Mouse (Mus musculus): Measurements from ENCODE around the gene Clmp.
"Not testable (repeated sequence)": the region's sequence is repeated elsewhere in the genome, so short reads cannot be mapped to it uniquely, and the experiment has no call there.

Clmp gene

DNA sequence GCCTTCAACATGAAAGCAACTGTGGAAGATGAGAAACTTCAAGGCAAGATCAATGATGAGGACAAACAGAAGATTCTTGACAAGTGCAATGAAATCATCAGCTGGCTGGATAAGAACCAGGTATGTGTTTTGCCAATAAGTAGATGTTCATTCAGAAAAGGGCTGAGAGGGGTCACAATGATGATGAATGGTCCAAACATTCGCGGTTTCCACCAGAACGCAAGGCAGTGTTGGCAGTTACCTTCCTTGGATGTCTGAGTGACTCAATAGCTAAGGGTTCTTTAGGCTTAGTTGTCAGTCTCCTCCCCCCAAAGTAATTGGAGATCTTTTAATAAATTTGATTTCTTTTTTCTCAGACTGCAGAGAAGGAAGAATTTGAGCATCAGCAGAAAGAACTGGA is 118.8 kb downstream of the Clmp start:
- not testable (repeated sequence) for DNase-seq

DNA sequence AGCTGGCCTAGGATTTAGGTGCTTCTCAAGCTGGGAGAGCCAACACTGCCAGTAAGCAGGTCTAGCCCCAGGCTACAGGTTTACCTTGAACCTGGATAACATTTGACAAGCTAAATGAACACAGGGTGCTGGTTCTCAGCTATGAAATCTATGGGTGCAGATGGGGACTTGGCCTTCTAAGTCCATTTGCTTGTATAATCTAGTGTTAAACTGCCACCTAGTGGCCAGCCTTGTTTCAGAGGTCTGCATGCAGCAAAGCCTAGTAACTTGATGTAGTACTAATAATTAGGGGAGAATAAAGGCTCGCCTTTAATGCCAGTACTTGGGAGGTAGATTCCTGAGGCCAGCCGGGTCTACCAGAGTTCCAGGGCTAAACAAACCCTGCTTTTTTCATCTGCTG is 119.5 kb downstream of the Clmp start:
- DNase-seq, result peak; percentile 83 to 92

DNA sequence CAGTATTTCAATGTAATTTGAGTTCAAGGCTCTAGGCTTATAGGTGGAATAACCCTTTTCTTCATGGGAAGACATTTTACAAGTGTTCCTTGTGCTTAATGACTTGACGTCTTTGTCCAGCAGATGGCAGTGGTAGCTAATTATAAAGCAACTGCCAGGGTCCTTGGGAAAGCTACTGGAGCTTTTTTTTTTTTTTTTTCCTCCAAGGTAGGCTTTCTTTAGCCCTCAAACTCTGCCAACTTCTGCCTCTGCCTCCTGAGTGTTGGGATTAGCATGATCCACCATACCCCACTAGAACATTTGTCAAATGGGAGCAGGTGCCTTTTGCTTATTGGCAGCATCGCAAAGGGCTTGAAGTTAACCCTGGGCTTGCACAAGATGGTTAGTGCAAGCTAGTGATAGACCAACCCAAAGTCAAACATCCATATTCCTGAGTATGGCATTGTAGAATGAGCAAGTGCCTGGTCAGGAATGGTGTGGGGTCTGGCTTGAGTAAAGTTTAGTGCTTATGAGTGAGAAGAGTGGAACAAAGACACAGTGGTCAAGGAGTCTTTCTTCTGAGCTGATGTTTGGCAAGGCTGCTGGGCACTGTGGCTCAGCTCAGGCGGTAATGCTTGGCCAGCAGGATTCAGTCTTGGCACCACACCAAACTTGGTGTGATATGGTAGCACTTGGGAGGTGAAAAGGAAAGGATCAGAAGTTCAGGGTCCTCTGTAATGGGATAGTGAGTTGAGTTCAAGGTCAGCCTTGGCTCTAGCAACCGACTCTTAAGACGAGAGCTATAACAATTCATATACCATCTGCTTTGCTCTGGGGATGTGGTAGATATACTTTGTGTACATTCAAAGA is 120.9 kb downstream of the Clmp start:
- DNase-seq, result peak; percentile 79 to 85

DNA sequence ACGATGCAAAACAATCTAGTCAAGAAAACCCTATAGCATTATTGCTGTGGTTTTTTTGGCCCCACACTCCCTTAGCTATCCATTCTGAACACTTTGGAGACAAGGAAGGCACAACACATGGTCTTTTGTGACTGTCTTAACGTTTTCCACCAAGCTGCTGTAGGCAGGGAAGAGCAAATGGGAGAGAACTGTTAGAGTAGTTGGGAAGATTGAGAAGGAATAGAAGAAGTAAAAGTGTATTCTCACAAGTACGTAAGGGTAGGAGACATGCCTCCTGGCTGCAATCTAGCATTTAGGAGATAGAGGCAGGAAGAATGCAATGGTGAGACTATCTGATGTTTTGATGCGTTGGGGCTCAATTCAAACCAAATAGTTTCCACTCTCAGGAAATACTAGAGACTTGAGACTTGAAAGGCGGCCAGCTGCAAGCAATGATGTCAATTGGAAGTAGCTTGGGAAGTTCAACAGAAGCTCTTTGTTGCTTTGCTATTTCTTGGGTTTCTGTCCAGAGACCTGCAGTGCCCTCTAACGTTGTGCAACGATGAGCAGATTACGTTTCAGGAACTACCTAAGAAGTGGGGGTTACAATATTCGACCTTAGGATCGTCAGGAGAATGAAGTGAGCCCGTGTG is 121.6 kb downstream of the Clmp start:
- DNase-seq, result peak; percentile 59 to 67

GRCm38 (mm10) chr9:40808061-40808906 is 122.5 kb downstream of the Clmp start:
- peak in 1 of 2 experiments; percentile 39 for DNase-seq

DNA sequence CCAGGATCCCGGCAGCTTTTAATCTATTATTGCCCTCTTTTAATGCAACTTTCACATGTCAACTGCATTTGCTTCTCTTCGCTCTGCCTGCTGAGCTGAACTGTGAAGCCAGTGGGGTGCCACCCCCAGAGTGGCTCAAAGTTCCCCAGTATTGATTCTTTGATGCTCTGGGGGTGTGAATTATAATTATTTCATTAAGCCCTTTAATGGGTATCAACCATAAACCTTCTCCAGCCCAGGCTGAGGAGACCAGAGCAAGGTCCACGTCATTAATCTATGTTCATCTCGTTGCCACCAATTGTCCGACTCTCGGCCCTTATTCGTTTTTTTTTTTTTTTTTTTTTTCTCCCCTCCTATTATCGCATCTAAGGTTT is 123.1 kb downstream of the Clmp start:
- no peak for DNase-seq

- peak; percentile 38 to 39 for DNase-seq
Measured at GRCm38 (mm10) chr9:40811860-40812259, 126.1 kb downstream of the Clmp start.

GRCm38 (mm10) chr9:40814060-40814459 is 128.3 kb downstream of the Clmp start:
- no peak for DNase-seq

- no peak for DNase-seq
Measured at GRCm38 (mm10) chr9:40817325-40818028, 131.7 kb downstream of the Clmp start.

- peak; percentile 57 to 67 for DNase-seq
Measured at GRCm38 (mm10) chr9:40825601-40826000, 139.8 kb downstream of the Clmp start.

DNA sequence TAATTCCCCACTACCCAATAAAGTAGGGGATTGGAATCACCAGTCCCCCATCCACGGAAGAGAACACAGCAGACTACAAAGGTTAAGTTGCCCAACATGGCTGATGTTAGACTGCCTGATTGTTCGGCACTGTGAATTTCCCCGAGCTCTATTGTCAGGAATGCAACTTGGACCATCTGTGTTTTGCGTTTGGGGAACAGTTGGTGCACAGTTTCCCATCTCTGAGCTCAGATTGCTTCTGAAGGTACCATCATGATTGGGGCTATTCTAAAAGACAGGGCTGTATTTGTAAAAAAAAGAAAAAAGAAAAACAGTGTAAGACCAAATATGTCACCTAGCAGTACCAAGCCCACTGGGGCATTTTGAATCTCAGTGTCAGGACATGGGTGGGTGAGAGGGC is 141.6 kb downstream of the Clmp start:
- DNase-seq, result no peak

DNA sequence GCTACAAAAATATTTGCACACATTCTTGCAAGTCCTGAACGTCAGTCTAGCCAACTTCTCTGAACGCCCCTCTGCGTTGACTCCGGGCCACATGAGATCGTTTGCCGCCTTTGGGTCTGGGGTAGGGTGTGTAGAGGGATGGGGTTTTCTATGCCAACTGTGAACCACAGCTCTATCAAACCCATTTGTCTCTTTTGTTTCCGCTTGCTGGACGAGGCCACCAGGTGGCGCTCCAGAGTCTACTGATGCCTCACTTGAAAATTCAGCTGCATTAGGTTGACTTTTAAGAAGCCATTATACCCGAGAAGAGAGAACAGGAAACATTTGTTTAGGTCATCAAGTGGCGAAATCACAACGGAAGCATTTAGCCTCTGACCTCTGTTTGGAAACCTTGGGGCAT is 148.8 kb downstream of the Clmp start:
- peak; percentile 69 to 88 for DNase-seq

Measured in kidney, postnatal 25 days (tissue).